Mouse (Mus musculus) liver, embryonic 14.5 days (tissue): ENCODE data around the gene Mrpl48.

Experiments
- CTCF ChIP-seq: IDR thresholded peaks from 2 replicates; pipeline ENCODE4 v1.5.1; 2016; ENCODE audit warnings: antibody characterized with exemption, low read depth, control low read depth
- EP300 ChIP-seq: IDR thresholded peaks from 2 replicates; pipeline ENCODE4 v1.6.1; 2016; ENCODE audit warnings: antibody characterized with exemption, low read depth

GRCm38 (mm10) chr7:100497402-100497801, 110.7 kb downstream of the Mrpl48 start:
- TF ChIP-seq CTCF, result no peak
- TF ChIP-seq EP300, result no peak
